Mouse (Mus musculus) kidney, adult 11 months (tissue): ENCODE measurements around the gene Bax.
"Not testable (repeated sequence)": the region's sequence is repeated elsewhere in the genome, so short reads cannot be mapped to it uniquely, and the experiment has no call there.

Experiments
- DNase-seq: peaks from one replicate; pipeline ENCODE4 v3.0.0; 2022

Bax gene

GRCm38 (mm10) chr7:45481374-45481927 is 14.8 kb upstream of the Bax start, which contains the start of gene Tulp2:
Tulp2 (plus strand) TSS chr7:45481877.
- DNase-seq: peak; percentile 79

- not testable (repeated sequence) for DNase-seq
Measured at GRCm38 (mm10) chr7:45480310-45480709, 13.6 kb upstream of the Bax start.

- no peak for DNase-seq
Measured at GRCm38 (mm10) chr7:45478774-45479173, 12.1 kb upstream of the Bax start.

GRCm38 (mm10) chr7:45477003-45477402 is 10.3 kb upstream of the Bax start:
- no peak for DNase-seq

- DNase-seq: no peak
Measured at GRCm38 (mm10) chr7:45476453-45476852, 9.8 kb upstream of the Bax start.

GRCm38 (mm10) chr7:45475291-45475969 is 8.7 kb upstream of the Bax start:
- DNase-seq: peak; percentile 61

GRCm38 (mm10) chr7:45470869-45471268 is 4.2 kb upstream of the Bax start:
- DNase-seq: peak; percentile 63

- no peak for DNase-seq
Measured at GRCm38 (mm10) chr7:45467090-45467670, 482 bp upstream of the Bax start.

- DNase-seq: peak; percentile 59
Measured at GRCm38 (mm10) chr7:45465549-45465948, 1.1 kb downstream of the Bax start.

- DNase-seq: no peak
Measured at GRCm38 (mm10) chr7:45465112-45465511, 1.6 kb downstream of the Bax start.

- DNase-seq: no peak
Measured at GRCm38 (mm10) chr7:45463987-45464778, 2.5 kb downstream of the Bax start.

- not testable (repeated sequence) for DNase-seq
Measured at GRCm38 (mm10) chr7:45462868-45463267, 3.8 kb downstream of the Bax start.

- DNase-seq: no peak
Measured at GRCm38 (mm10) chr7:45462325-45462724, 4.4 kb downstream of the Bax start.

GRCm38 (mm10) chr7:45461781-45462180 is 4.9 kb downstream of the Bax start:
- DNase-seq: no peak

GRCm38 (mm10) chr7:45461326-45461725 is 5.4 kb downstream of the Bax start:
- no peak for DNase-seq

GRCm38 (mm10) chr7:45460860-45461314 is 5.8 kb downstream of the Bax start:
- peak; percentile 83 for DNase-seq

GRCm38 (mm10) chr7:45460377-45460776 is 6.3 kb downstream of the Bax start:
- peak; percentile 84 for DNase-seq

- DNase-seq: peak; percentile 99
Measured at GRCm38 (mm10) chr7:45459564-45460140, 7.0 kb downstream of the Bax start, which contains the start of gene Ftl1. Ftl1 (minus strand) TSS chr7:45459884.

- DNase-seq: peak; percentile 61
Measured at GRCm38 (mm10) chr7:45458748-45459563, 7.7 kb downstream of the Bax start.

- peak; percentile 85 for DNase-seq
Measured at GRCm38 (mm10) chr7:45457204-45458060, 9.3 kb downstream of the Bax start.

- DNase-seq: no peak
Measured at GRCm38 (mm10) chr7:45456721-45457203, 9.9 kb downstream of the Bax start.
